ENCODE assay signal across 21 mouse cellular contexts in genomic region chrX:168041589-168041988, GRCm38 (mm10).
DNase-seq lines count a peak whose midpoint lies in the region; ATAC-seq and TF ChIP-seq lines count a peak whose summit lies in the region.
"Had no signal": no experiment of that assay in that cellular context is flagged by ENCODE, and none has a peak within 500 bp of the region (broad histone marks: within the 10 kb centered on the region; RNA-seq: fewer than 3 reads in every experiment).

No protein-coding gene starts in this region.

- peak; percentile 4 to 25 for DNase-seq in cerebellum, postnatal 10 days
- no peak for DNase-seq in cerebellum, adult 2 months
- DNase-seq in left cerebral cortex, adult 18-20 months (ENCODE audit: low spot score in 2 of 2), result peak; percentile 24
- DNase-seq in left cerebral cortex, postnatal 10 days (ENCODE audit: extremely low spot score in 1 of 2, low spot score in 2 of 2), result no peak
- peak; percentile 36 to 40 for DNase-seq in right cerebral cortex, postnatal 10 days (ENCODE audit: low spot score in 2 of 2)
- DNase-seq in right cerebral cortex, postnatal 4 days, result peak; percentile 3
- DNase-seq in urinary bladder, postnatal 36 days (ENCODE audit: low spot score in 2 of 2), result no peak
- DNase-seq: adrenal gland, postnatal 10 days; B cell, adult 2 months; cerebellum, adult 18-20 months; cerebellum, postnatal 36 days; gastrocnemius, postnatal 14 days; heart, adult 2 months had no signal

- no peak overlapping the region for H3K4me3 ChIP-seq in cerebellum, adult 2 months (replicated peaks; ENCODE audit: insufficient read depth, low read depth, low read length)
- H3K4me3 ChIP-seq in intestine, embryonic 15.5 days (replicated peaks), result no peak overlapping the region
- H3K4me3 ChIP-seq: embryonic facial prominence, embryonic 13.5 days; forebrain, embryonic 12.5 days; heart, adult 2 months; heart, embryonic 12.5 days; hindbrain, embryonic 15.5 days had no signal

- H3K4me1 ChIP-seq in cerebellum, adult 2 months (ENCODE audit: control insufficient read depth, insufficient read depth, low read length), result no peaks in the 10 kb centered on the region
- no peaks in the 10 kb centered on the region for H3K4me1 ChIP-seq in intestine, embryonic 15.5 days (replicated peaks)
- H3K4me1 ChIP-seq: embryonic facial prominence, embryonic 13.5 days; forebrain, embryonic 12.5 days; heart, embryonic 12.5 days; hindbrain, embryonic 15.5 days had no signal

- no peak for ATAC-seq in intestine, embryonic 15.5 days
- ATAC-seq: CD4-positive, CD25-positive, alpha-beta regulatory T cell, adult 4 months; forebrain, embryonic 16.5 days had no signal

- no peaks in the 10 kb centered on the region for H3K9me3 ChIP-seq in intestine, embryonic 15.5 days
- H3K9me3 ChIP-seq: embryonic facial prominence, embryonic 13.5 days; forebrain, embryonic 12.5 days; G1E; heart, embryonic 12.5 days; hindbrain, embryonic 15.5 days had no signal

- no peak overlapping the region for H3K4me2 ChIP-seq in intestine, embryonic 15.5 days (replicated peaks)
- H3K4me2 ChIP-seq: embryonic facial prominence, embryonic 13.5 days; forebrain, embryonic 12.5 days; heart, embryonic 12.5 days; hindbrain, embryonic 15.5 days had no signal

- H3K27ac ChIP-seq in cerebellum, adult 2 months (ENCODE audit: insufficient read depth, low read length), result no peak overlapping the region
- no peak overlapping the region for H3K27ac ChIP-seq in intestine, embryonic 15.5 days
- H3K27ac ChIP-seq: embryonic facial prominence, embryonic 13.5 days; forebrain, embryonic 12.5 days; heart, adult 2 months; hindbrain, embryonic 15.5 days had no signal

- TF ChIP-seq CTCF in cerebellum, adult 2 months (IDR thresholded peaks at IDR 0.05; ENCODE audit: borderline replicate concordance, insufficient read depth, low read depth, low read length), result no peak

- no peak for TF ChIP-seq POLR2A in cerebellum, adult 2 months (IDR thresholded peaks at IDR 0.05; ENCODE audit: borderline replicate concordance, insufficient read depth, low read length)

- H3K9ac ChIP-seq in intestine, embryonic 15.5 days, result no peak overlapping the region
- H3K9ac ChIP-seq: embryonic facial prominence, embryonic 13.5 days; forebrain, embryonic 12.5 days; heart, embryonic 12.5 days; hindbrain, embryonic 15.5 days had no signal

- no peaks in the 10 kb centered on the region for H3K36me3 ChIP-seq in intestine, embryonic 15.5 days
- H3K36me3 ChIP-seq: embryonic facial prominence, embryonic 13.5 days; forebrain, embryonic 12.5 days; G1E; heart, embryonic 12.5 days; hindbrain, embryonic 15.5 days had no signal

- H3K27me3 ChIP-seq in cerebellum, adult 2 months (ENCODE audit: control insufficient read depth, insufficient read depth, low read length), result no peaks in the 10 kb centered on the region
- H3K27me3 ChIP-seq in intestine, embryonic 15.5 days (replicated peaks), result no peaks in the 10 kb centered on the region
- H3K27me3 ChIP-seq: heart, embryonic 12.5 days; hindbrain, embryonic 15.5 days had no signal

- intact Hi-C loops in left cerebral cortex, postnatal 10 days (cut with DNase I), result no loop called here

Comparison
In these comparisons a context has a peak if more than half of its experiments do, and no peak if none do; other contexts are left out.
1. DNase-seq: peak in cerebellum, postnatal 10 days (2 of 2), left cerebral cortex, adult 18-20 months (2 of 2), right cerebral cortex, postnatal 10 days (2 of 2) and right cerebral cortex, postnatal 4 days (single experiment); none in cerebellum, adult 2 months (0 of 2), left cerebral cortex, postnatal 10 days (0 of 2) and urinary bladder, postnatal 36 days (0 of 2).